Mouse (Mus musculus): Measurements from ENCODE around the gene Dhx35.
A peak's percentile ranks its signal among the peaks of the same experiment; 100 is the strongest.

Gene Dhx35

GRCm38 (mm10) chr2:158794494-158795004 lies at the start of gene Dhx35:
TSS of gene Dhx35 (plus strand) at chr2:158794807.
- DNase-seq (ENCODE audit: low spot score), result peak; percentile 99

DNA sequence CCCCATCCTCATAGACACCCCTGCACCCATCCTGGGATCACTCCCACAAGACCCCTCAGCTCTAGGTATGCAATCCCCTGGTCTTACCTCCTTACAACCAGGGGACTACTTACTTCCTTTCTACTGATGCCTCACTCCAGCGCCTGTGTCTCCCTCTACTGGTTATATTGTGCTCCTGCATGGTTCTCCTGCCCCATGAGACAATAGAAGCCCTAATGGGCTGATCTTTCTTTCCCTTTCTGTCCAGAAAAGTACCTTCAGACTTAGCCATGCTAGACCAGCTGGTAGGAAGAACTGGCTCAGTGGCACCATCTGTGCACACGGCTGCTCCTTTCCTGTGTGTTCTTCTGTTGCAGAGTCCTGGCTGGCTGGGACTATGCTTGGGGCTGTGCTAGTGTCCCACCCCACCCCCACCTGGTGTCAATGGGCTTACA lies 49.5 kb upstream of the Dhx35 start:
- peak; percentile 81 for DNase-seq (ENCODE audit: low spot score)

GRCm38 (mm10) chr2:158746164-158746563 lies 48.4 kb upstream of the Dhx35 start:
- DNase-seq (ENCODE audit: low spot score), result no peak

GRCm38 (mm10) chr2:158749366-158749765 lies 45.2 kb upstream of the Dhx35 start:
- DNase-seq (ENCODE audit: low spot score), result no peak

DNA sequence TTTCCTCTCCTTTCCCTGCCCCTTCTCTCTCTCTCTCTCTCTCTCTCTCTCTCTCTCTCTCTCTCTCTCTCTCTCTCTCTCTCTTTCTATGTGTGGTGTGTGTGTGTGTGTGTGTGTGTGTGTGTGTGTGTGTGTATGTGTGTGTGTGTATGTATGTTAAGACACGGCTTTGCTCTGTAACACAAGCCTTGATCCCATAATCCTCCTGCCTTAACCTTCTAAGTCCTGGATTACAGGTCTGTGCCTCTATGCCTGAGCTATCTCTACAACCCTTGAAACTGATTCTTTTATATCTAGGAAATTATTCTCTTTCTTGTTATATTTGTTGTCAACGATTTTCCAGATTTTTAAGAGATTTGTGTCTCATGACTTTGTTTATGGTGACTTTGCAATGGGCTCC lies 34.4 kb upstream of the Dhx35 start:
- no peak for DNase-seq (ENCODE audit: low spot score)

GRCm38 (mm10) chr2:158762339-158762738 lies 32.3 kb upstream of the Dhx35 start:
- no peak for DNase-seq (ENCODE audit: low spot score)

- peak; percentile 99 for DNase-seq (ENCODE audit: low spot score)
Measured at GRCm38 (mm10) chr2:158767742-158768339, 26.8 kb upstream of the Dhx35 start, which contains the start of gene Fam83d. TSS of gene Fam83d (plus strand) at chr2:158768093.

DNA sequence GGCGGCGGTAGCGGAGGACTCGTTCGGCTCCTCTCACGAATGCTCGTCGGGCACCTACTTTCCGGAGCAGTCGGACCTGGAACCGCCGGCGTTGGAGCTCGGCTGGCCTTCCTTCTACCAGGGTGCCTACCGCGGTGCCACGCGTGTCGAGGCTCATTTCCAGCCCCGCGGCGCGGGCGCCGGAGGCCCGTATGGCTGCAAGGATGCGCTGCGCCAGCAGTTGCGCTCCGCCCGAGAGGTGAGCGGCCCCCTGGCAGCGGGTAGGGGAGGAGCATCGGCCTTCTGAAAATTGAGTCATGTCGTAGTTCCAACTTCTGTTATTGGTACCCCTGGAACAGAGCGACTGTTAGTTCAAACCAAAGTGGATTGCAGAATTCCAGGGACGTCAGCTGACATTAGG lies 26.3 kb upstream of the Dhx35 start:
- peak; percentile 65 for DNase-seq (ENCODE audit: low spot score)

DNA sequence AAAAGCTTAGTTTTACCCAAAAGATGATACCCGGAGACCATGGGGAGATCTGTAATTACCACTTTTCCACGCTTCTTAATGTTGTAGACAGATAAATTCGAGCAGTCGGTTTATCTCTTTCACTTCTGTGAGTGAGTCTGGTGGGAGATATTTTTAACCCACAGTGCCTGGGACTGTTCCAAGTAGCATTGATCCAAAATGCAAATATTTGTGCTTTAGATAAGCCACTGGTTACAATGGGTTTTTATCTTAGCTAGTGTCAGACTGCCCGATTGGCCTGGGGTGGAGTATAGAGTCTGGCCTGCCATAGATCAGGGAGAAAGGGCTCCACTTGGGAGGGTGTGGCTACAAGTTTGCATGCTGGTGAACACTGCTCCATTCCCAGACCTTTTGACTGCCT lies 25.8 kb upstream of the Dhx35 start:
- DNase-seq (ENCODE audit: low spot score), result peak; percentile 40

DNA sequence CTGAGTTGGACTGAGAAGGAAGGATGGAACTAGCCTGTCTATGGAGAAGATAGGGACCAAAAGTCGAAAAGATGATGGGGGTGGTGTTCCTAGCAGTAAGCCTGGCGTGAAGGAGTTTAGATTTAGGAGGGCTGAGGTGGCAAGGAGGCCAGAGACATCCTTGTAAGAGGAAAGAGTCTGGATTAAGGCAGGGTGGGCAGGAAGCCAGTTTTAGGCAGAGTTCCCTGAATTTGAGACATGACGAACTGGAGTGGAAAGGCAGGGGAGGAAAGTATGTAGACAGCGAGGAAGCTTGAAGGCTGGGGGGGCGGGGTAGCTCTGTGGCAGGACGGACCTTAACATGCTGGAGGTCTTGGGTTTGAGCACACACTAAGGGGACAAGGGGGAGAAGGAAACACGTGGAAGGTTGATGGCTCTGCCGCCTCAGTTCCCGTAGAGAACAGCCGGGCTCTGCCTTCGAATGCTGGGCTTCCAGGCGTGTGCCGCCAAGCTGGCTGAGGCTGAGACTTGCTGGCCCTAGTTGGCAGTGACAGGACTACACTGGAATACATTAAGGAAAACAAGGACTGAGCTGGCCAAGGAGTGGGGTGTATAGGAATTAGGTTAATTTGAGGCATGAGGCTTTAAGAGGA lies 24.4 kb upstream of the Dhx35 start:
- no peak for DNase-seq (ENCODE audit: low spot score)

- no peak for DNase-seq (ENCODE audit: low spot score)
Measured at GRCm38 (mm10) chr2:158771066-158771763, 23.4 kb upstream of the Dhx35 start.

GRCm38 (mm10) chr2:158772808-158773207 lies 21.8 kb upstream of the Dhx35 start:
- no peak for DNase-seq (ENCODE audit: low spot score)

DNA sequence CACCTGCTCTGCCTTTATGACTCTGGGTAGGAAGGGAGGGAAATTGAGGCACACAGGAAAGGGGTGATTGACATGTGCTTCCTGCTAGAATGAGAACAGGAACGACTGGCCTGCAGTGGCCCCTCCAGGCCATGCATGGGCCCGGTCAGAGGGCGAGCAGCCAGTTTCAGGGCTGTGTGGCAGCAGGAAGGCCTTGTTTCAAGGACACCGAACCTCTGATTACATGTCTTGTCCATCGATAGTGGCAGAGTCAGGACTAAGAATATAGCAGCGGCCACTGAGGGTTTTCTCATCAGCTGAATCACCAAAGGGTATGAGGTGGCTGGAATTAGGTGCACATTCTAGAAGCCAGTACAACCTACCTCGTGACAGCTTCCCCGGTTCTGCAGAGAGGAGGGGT lies 19.7 kb upstream of the Dhx35 start:
- no peak for DNase-seq (ENCODE audit: low spot score)

DNA sequence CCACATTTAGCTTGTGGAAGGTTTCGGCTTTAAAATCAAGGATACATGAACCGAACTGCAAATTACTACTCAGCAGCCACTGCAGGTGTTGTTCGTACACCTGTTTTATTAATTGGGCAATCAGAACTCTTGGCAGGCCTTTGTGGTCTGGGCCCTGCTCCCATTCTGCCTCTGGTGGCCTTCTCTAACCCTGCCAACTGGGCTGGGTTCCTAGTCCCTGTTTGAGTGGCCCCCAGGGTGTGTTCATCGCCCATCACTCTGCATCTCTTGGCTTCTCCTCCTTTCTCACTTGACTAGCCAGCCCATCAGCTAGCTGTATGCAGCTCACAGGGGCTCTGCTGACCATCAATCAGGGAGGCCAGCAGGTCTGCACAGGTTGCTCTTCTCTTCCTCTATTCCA lies 17.9 kb upstream of the Dhx35 start:
- DNase-seq (ENCODE audit: low spot score), result no peak

- no peak for DNase-seq (ENCODE audit: low spot score)
Measured at GRCm38 (mm10) chr2:158777490-158777889, 17.1 kb upstream of the Dhx35 start.

DNA sequence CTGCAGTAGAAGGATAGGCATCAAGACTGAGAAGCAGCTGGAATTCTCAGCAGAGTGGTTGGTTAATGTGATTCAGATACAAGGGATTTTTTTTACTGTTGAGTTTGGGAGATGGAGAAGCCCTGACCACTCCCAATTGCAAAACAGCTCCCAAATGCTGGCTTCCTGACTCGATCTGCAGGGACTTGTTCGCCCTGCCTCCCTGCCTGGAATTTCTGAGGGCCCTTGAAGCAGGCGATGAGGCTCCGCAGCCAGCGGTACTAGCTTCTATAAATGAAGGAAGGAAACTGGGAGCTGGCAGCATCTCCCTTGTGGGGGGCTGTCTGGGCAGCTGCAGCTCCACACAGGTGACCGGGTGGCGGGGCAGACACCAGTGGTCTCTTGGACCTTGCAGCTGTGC lies 16.3 kb upstream of the Dhx35 start:
- no peak for DNase-seq (ENCODE audit: low spot score)

- DNase-seq (ENCODE audit: low spot score), result no peak
Measured at GRCm38 (mm10) chr2:158781126-158781525, 13.5 kb upstream of the Dhx35 start.

DNA sequence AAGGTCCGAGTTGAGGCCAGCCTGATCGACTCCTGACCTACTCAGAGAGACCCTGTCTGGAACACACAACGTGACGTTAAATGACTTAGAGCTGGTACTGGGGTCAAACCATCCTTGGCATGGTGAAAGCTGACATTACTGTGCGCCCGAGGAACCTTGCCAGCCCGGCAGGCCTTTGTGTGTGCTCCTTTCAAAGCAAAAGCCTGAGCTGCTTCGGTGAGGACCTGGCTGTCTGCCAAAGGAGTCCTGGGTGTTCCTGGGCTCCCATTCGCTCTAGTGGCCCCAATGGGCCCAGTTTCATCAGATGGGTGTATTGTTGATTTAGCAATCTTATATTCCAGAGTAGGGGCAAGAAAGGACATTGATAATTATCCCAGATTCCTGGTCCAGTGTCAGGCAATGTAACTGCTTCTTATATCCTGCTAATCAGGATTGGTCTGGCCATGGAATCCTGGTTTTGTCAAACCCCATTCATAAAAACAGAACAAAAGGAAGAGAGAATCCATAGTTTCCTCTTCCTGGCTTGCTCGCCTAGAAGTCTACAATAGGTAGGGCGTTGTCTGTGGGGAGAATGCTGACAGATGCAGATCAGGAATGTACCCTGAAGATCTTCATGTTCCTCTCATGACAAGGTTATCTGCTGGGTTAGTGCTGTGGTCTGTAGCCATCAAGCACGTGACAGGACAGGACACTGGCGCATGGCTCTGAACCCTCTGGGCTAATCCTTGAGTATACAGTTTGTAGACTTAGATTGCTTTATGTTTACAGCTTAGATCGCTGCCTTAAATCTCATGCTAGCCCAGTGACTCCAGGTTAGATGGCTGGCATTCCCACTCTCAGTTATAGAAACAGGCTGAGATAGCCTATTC lies 7.4 kb upstream of the Dhx35 start:
- DNase-seq (ENCODE audit: low spot score), result no peak

GRCm38 (mm10) chr2:158795043-158795442 lies 436 bp downstream of the Dhx35 start:
- no peak for DNase-seq (ENCODE audit: low spot score)

GRCm38 (mm10) chr2:158795875-158796274 lies 1.3 kb downstream of the Dhx35 start:
- no peak for DNase-seq (ENCODE audit: low spot score)

- DNase-seq (ENCODE audit: low spot score), result no peak
Measured at GRCm38 (mm10) chr2:158799328-158799727, 4.7 kb downstream of the Dhx35 start.

DNA sequence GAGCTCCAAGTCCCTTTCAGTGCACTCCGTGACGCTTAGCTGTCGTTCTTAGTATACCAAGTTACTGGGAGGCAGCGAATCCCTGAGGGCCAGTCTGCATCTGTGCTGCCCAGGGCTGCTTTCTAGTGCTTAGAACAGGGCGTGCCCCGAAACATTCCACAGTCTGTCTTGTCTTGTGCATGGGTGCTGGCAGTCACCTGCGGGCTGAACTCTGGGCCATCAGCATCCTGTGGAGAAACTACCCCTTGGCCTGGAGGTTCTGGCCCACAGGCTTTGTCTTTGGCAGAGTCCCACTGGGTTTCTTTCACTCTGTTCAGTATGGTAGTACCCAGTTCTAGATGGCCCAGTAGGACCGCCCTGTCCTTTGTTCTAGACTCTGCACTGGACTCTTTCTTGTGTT lies 6.2 kb downstream of the Dhx35 start:
- DNase-seq (ENCODE audit: low spot score), result no peak
